Mouse (Mus musculus) ES-Bruce4 (cell line): Measurements from ENCODE around the gene Sf3b3. TPM values are rescaled to one million over a fixed set of nuclear protein-coding genes. Genes with fewer than 3 reads are reported as not detected.

Source experiments
- H3K27ac ChIP-seq: 2 replicates; pipeline ENCODE4 v1.5.1; 2012; ENCODE audit warnings: low read length, inconsistent platforms; ENCODE audit not compliant: insufficient read depth
- H3K27me3 ChIP-seq: 2 replicates; pipeline ENCODE4 v1.6.1; 2012; ENCODE audit warnings: mild to moderate bottlenecking, low read length, inconsistent platforms; ENCODE audit not compliant: control insufficient read depth, poor library complexity, insufficient read depth, severe bottlenecking
- H3K36me3 ChIP-seq: 2 replicates; pipeline ENCODE4 v1.6.1; 2012; ENCODE audit warnings: inconsistent platforms, mild to moderate bottlenecking, low read length, moderate library complexity; ENCODE audit not compliant: control insufficient read depth, poor library complexity, insufficient read depth, severe bottlenecking
- H3K4me1 ChIP-seq: one replicate; pipeline ENCODE4 v1.8.1; 2011; ENCODE audit warnings: low read length; ENCODE audit not compliant: control insufficient read depth, insufficient read depth
- H3K4me3 ChIP-seq: 2 replicates; pipeline ENCODE4 v1.5.1; 2011; ENCODE audit warnings: low read depth, mild to moderate bottlenecking, low read length
- H3K9ac ChIP-seq: 2 replicates; pipeline ENCODE4 v1.6.1; 2012; ENCODE audit warnings: low read depth, mild to moderate bottlenecking, inconsistent platforms; ENCODE audit not compliant: poor library complexity, severe bottlenecking
- H3K9me3 ChIP-seq: replicated peaks from 2 replicates; pipeline ENCODE4 v1.6.1; 2012; ENCODE audit warnings: mild to moderate bottlenecking, low read length, inconsistent platforms; ENCODE audit not compliant: control insufficient read depth, poor library complexity, insufficient read depth, severe bottlenecking
- CTCF ChIP-seq: IDR thresholded peaks from one replicate; pipeline ENCODE4 v1.8.1; 2011; ENCODE audit warnings: low read depth, low read length
- EP300 ChIP-seq: IDR thresholded peaks from 2 replicates; pipeline ENCODE4 v1.6.1; 2011; ENCODE audit warnings: low read depth, low read length; ENCODE audit not compliant: insufficient read depth
- POLR2A ChIP-seq: IDR thresholded peaks from one replicate; pipeline ENCODE4 v1.8.1; 2011; ENCODE audit warnings: low read length; ENCODE audit not compliant: insufficient read depth
- polyA plus RNA-seq: library from polyadenylated mRNA; stranded (reverse); fragments of >200 nt; gene quantifications from 2 replicates; pipeline ENCODE4 v1.2.4, GENCODE M21; 2011; ENCODE audit warnings: low read depth; ENCODE audit not compliant: missing spikeins, insufficient read depth, insufficient read length

Sf3b3 gene
- polyA plus RNA-seq, 1 experiment = 203 TPM

DNA sequence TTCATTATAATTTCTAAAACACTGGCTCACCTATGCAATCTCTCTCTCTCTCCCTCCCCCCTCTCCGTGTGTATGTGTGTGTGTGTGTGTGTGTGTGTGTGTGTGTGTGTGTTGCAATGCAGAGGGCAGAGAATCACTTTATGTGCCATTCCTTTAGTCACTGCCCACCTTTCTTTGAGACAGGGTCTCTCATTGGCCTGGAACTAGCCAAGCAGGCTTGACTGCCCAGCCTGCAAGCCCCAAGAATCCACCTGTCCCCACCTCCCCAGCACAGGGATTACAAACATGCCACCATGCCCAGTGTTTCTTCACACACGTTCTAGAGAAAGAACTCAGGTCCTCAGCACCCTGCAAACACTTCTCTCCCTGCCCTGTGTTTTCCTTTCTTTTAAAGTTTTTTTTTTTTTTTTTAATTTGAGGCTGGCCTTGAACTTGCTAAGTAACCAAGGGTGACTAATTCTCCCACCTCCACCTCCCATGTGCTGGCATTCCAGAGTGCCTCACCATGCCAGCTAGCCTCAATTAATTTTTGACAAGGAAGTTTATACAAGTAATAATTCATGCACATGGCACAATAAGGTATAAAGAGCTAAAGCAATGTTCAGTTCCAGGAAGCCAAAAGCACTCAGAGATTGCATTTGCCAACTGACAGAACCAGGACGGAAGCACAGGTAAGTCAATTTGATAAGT, 41.6 kb downstream of the Sf3b3 start:
- H3K9me3 ChIP-seq = no peaks in the 10 kb centered on the region
- H3K4me3 ChIP-seq = no peak overlapping the region
- H3K4me1 ChIP-seq = no peaks in the 10 kb centered on the region
- H3K27ac ChIP-seq = no peak overlapping the region
- H3K27me3 ChIP-seq = no peaks in the 10 kb centered on the region
- peaks cover 9% of the 10 kb centered on the region for H3K36me3 ChIP-seq
- TF ChIP-seq EP300 (no peak), POLR2A (no peak), CTCF (no peak)
- H3K9ac ChIP-seq = no peak overlapping the region

DNA sequence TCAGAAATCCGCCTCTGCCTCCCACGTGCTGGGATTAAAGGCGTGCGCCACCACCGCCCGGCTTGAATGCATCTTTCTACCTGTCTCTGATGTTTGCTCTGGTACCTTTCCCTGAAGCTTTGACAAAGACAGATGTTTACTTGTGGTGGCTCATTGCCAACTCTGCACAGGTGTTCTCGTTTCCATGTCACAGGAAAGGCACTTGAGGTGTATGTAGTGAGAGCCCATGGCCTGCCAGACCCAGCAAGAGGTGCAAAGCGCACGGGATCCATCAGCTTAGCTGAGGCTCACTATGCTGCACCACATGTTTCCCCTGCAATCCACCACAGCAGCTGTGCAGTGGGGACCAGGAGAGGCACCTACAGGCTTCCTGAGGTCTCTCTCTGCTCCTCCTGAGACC, 42.7 kb downstream of the Sf3b3 start:
- Histone ChIP-seq H3K27me3 (no peaks in the 10 kb centered on the region), H3K27ac (no peak overlapping the region), H3K4me3 (no peak overlapping the region), H3K4me1 (no peaks in the 10 kb centered on the region), H3K36me3 (no peaks in the 10 kb centered on the region), H3K9me3 (no peaks in the 10 kb centered on the region), H3K9ac (no peak overlapping the region)
- TF ChIP-seq EP300 = no peak
- TF ChIP-seq POLR2A = no peak
- TF ChIP-seq CTCF = no peak

DNA sequence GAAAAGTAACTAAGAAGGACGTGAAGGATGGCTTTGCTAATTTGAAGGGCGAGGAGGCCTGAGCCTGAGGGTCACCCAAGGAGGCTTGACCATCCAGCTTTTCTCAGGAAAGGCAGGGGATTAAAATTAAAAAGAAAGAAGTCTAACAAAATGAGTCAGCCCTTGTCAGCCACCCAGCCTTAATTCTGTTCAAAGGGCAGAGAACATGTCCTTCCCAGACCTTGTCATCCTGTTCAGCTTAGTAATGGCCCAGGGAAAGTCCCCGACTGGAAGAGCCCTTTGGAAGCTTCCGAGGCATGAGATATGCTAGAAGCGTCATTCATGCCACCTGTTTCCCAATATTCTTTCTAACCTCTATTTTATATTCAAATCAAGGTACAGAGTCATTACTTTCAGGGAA, 43.6 kb downstream of the Sf3b3 start:
- Histone ChIP-seq H3K36me3 (no peaks in the 10 kb centered on the region), H3K27ac (no peak overlapping the region), H3K4me3 (no peak overlapping the region), H3K9ac (no peak overlapping the region), H3K4me1 (no peaks in the 10 kb centered on the region), H3K9me3 (no peaks in the 10 kb centered on the region), H3K27me3 (no peaks in the 10 kb centered on the region)
- TF ChIP-seq CTCF = no peak
- no peak for TF ChIP-seq EP300
- TF ChIP-seq POLR2A = no peak

DNA sequence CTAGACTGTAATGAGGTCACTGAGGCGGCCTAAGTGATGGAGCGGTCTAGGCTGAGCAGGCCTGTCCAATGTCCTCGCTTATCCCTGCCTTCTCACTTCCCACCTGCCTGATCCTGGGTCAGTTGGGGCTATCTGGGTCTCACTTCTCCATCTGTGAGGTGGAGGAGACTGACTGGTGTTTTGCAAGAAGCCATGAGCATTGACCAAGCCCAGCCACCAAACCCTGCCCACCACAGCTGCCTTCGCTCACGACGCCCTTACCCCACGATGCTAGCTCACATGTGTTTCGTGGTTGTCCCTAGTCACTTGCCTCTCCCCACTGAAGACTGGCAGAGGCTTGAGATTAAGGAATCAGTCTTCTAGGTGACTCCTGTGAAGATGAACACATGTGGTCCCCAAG, 49.5 kb downstream of the Sf3b3 start:
- Histone ChIP-seq H3K36me3 (no peaks in the 10 kb centered on the region), H3K4me3 (no peak overlapping the region), H3K4me1 (peaks cover 1% of the 10 kb centered on the region), H3K9ac (no peak overlapping the region), H3K27ac (no peak overlapping the region), H3K27me3 (no peaks in the 10 kb centered on the region), H3K9me3 (peaks cover 5% of the 10 kb centered on the region; the same call in 1 of the 2 replicates)
- TF ChIP-seq EP300 (no peak), CTCF (no peak), POLR2A (no peak)

DNA sequence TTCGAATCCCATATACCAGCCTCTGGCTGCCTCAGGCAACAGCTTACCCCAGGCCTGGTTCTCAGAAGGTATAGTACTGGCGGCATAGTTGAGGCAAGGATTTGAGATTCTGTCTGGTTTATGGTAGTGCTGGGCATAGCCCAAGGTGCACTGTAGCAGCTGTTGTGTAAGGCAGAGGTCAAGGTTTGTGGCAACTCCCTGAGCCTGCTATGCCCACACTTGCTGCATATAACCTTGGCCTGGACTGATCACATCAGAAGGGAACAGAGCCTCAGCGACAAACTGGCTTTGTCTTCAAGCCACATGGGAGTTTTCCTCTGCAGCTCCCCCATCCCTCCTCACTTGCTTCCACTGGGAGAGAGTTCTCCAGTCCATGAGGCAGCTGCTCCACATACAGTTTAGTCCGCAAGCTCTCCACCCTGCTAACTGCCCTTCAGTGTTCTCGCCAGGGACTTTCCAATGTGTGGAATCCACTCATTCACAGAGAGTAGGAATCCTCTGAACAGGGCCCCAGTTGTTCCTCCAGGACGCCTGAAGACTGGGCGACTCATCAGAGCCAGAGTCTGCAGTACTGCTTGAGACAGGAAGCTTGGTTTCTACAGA, 52.1 kb downstream of the Sf3b3 start:
- H3K9me3 ChIP-seq = peaks cover 5% of the 10 kb centered on the region; the same call in 1 of the 2 replicates
- H3K4me3 ChIP-seq = no peak overlapping the region
- peaks cover 1% of the 10 kb centered on the region for H3K4me1 ChIP-seq
- H3K9ac ChIP-seq = no peak overlapping the region
- no peaks in the 10 kb centered on the region for H3K27me3 ChIP-seq
- no peak overlapping the region for H3K27ac ChIP-seq
- TF ChIP-seq EP300 = no peak
- no peak for TF ChIP-seq POLR2A
- no peak for TF ChIP-seq CTCF
- no peaks in the 10 kb centered on the region for H3K36me3 ChIP-seq

DNA sequence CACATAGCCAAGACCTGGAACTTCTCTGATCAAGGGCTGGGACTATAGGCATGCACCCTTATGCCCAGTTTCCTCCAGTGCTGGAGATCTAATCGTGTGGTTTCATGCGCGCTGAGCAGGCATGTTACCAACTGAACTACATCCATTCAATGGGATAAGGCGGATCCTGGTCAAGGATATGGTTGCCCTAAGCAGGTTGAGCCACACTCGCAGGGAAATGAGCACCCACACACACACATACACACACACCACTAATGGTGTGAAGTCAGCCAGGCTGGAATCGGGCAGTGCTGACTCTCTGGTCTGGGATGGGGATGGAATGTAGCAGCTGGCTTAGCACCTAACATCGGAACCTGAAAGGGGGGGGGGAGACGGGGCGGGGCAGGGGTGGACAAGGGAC, 52.7 kb downstream of the Sf3b3 start:
- Histone ChIP-seq H3K27me3 (no peaks in the 10 kb centered on the region), H3K9ac (no peak overlapping the region), H3K36me3 (no peaks in the 10 kb centered on the region), H3K27ac (no peak overlapping the region), H3K4me1 (peaks cover 1% of the 10 kb centered on the region), H3K4me3 (no peak overlapping the region), H3K9me3 (peaks cover 5% of the 10 kb centered on the region; the same call in 1 of the 2 replicates)
- no peak for TF ChIP-seq POLR2A
- no peak for TF ChIP-seq CTCF
- no peak for TF ChIP-seq EP300
